Mouse (Mus musculus) limb, embryonic 13.5 days (tissue): ENCODE measurements around the gene Spns3. TPM values are rescaled to one million over a fixed set of nuclear protein-coding genes. Genes with fewer than 3 reads are reported as not detected.

ENCODE experiments used
- ATAC-seq: fragments of 200-750 bp; cut with Nextera tagmentation; 2 replicates; pipeline ENCODE4 v1.8.0; 2017; ENCODE audit warnings: low read depth, moderate number of reproducible peaks, moderate TSS enrichment; ENCODE audit not compliant: low FRiP score
- H3K27ac ChIP-seq: fragments of 300-500 bp; sonication (generic); 2 replicates; pipeline ENCODE4 v1.5.1; 2015; ENCODE audit warnings: inconsistent platforms, mild to moderate bottlenecking, moderate library complexity
- H3K27me3 ChIP-seq: fragments of 300-500 bp; sonication (generic); 2 replicates; pipeline ENCODE4 v1.6.1; 2015; ENCODE audit warnings: mild to moderate bottlenecking, inconsistent platforms
- H3K36me3 ChIP-seq: fragments of 300-500 bp; sonication (generic); 2 replicates; pipeline ENCODE4 v1.6.1; 2015; ENCODE audit warnings: inconsistent platforms, mild to moderate bottlenecking, moderate library complexity
- H3K4me1 ChIP-seq: fragments of 300-500 bp; sonication (generic); 2 replicates; pipeline ENCODE4 v1.6.1; 2015; ENCODE audit warnings: inconsistent platforms
- H3K4me2 ChIP-seq: fragments of 300-500 bp; sonication (generic); replicated peaks from 2 replicates; pipeline ENCODE4 v1.6.1; 2015; ENCODE audit warnings: inconsistent platforms, mild to moderate bottlenecking, moderate library complexity
- H3K4me3 ChIP-seq: fragments of 300-500 bp; sonication (generic); 2 replicates; pipeline ENCODE4 v1.5.1; 2015; ENCODE audit warnings: moderate library complexity, mild to moderate bottlenecking, inconsistent platforms
- H3K9ac ChIP-seq: fragments of 300-500 bp; sonication (generic); 2 replicates; pipeline ENCODE4 v1.6.1; 2015; ENCODE audit warnings: mild to moderate bottlenecking, inconsistent platforms
- H3K9me3 ChIP-seq: fragments of 300-500 bp; sonication (generic); 2 replicates; pipeline ENCODE4 v1.6.1; 2016; ENCODE audit warnings: inconsistent platforms
- WGBS: fragments of 180-500 bp; shearing (Covaris S2); methylation state at CpG from one replicate; pipeline ENCODE4 v1.1.7; 2015; 5-methylcytosine and 5-hydroxymethylcytosine counted together
- polyA plus RNA-seq: library from polyadenylated mRNA; unstranded; fragments of >200 nt; fragmentation: Nextera tagmentation; extraction: Ambion mirVana; gene quantifications from 2 replicates; pipeline ENCODE4 v1.2.1, GENCODE M21; 2015

Gene Spns3
- polyA plus RNA-seq, 1 experiment from 2014 or later = 0.20 TPM

- H3K9me3 ChIP-seq = no peaks in the 10 kb centered on the region
- H3K36me3 ChIP-seq = peaks cover 20% of the 10 kb centered on the region
- H3K4me3 ChIP-seq = no peak overlapping the region
- H3K9ac ChIP-seq = no peak overlapping the region
- H3K27ac ChIP-seq = no peak overlapping the region
- H3K4me1 ChIP-seq = no peaks in the 10 kb centered on the region
- no peak for ATAC-seq
- no peak overlapping the region for H3K4me2 ChIP-seq
- H3K27me3 ChIP-seq = no peaks in the 10 kb centered on the region
- WGBS = 73% methylated on average over 5 of the region's 5 CpGs
These were observed 94.6 kb downstream of the Spns3 start for GRCm38 (mm10) chr11:72455694-72456093.

GRCm38 (mm10) chr11:72453105-72453953, 97.0 kb downstream of the Spns3 start:
- WGBS = 55% methylated on average over 15 of the region's 15 CpGs
- no peak overlapping the region for H3K4me3 ChIP-seq
- peaks cover 44% of the 10 kb centered on the region for H3K36me3 ChIP-seq
- no peaks in the 10 kb centered on the region for H3K4me1 ChIP-seq
- no peak overlapping the region for H3K4me2 ChIP-seq
- no peak overlapping the region for H3K9ac ChIP-seq
- H3K27me3 ChIP-seq = no peaks in the 10 kb centered on the region
- no peaks in the 10 kb centered on the region for H3K9me3 ChIP-seq
- ATAC-seq = no peak
- no peak overlapping the region; the same call in 1 of the 2 replicates for H3K27ac ChIP-seq

GRCm38 (mm10) chr11:72452140-72452665, 98.1 kb downstream of the Spns3 start:
- peaks cover 55% of the 10 kb centered on the region for H3K36me3 ChIP-seq
- ATAC-seq = no peak
- WGBS = 83% methylated on average over 3 of the region's 3 CpGs

GRCm38 (mm10) chr11:72447475-72447874, 102.8 kb downstream of the Spns3 start:
- Histone ChIP-seq H3K27ac (no peak overlapping the region), H3K4me3 (no peak overlapping the region), H3K9me3 (no peaks in the 10 kb centered on the region), H3K9ac (no peak overlapping the region), H3K27me3 (no peaks in the 10 kb centered on the region), H3K4me2 (no peak overlapping the region), H3K4me1 (peaks cover 3% of the 10 kb centered on the region), H3K36me3 (peaks cover 100% of the 10 kb centered on the region)
- ATAC-seq = no peak
- WGBS = 82% methylated on average over 8 of the region's 8 CpGs

More at GRCm38 (mm10) chr11:72452140-72452665, 98.1 kb downstream of the Spns3 start:
- no peaks in the 10 kb centered on the region for H3K27me3 ChIP-seq
- no peak overlapping the region for H3K4me3 ChIP-seq
- no peak overlapping the region for H3K27ac ChIP-seq
- no peak overlapping the region for H3K9ac ChIP-seq
- no peaks in the 10 kb centered on the region for H3K9me3 ChIP-seq
- no peak overlapping the region for H3K4me2 ChIP-seq
- no peaks in the 10 kb centered on the region for H3K4me1 ChIP-seq

GRCm38 (mm10) chr11:72446311-72447105, 103.8 kb downstream of the Spns3 start:
- H3K27ac ChIP-seq = no peak overlapping the region
- H3K4me1 ChIP-seq = peaks cover 10% of the 10 kb centered on the region
- H3K4me3 ChIP-seq = no peak overlapping the region
- no peaks in the 10 kb centered on the region for H3K27me3 ChIP-seq
- H3K36me3 ChIP-seq = peaks cover 94% of the 10 kb centered on the region
- WGBS = 87% methylated on average over 6 of the region's 6 CpGs
- no peaks in the 10 kb centered on the region for H3K9me3 ChIP-seq
- no peak overlapping the region for H3K4me2 ChIP-seq
- no peak for ATAC-seq
- no peak overlapping the region for H3K9ac ChIP-seq

Other genes with a start within 250 kb of the Spns3 start
- 2.4 and 2.5 TPM in 2 replicates for gene Xaf1, start 248.9 kb downstream of the Spns3 start, polyA plus RNA-seq
- not detected in 2 replicates for gene Fbxo39, start 236.1 kb downstream of the Spns3 start, polyA plus RNA-seq
- 3.2 and 3.6 TPM in 2 replicates for gene Tekt1, start 188.1 kb downstream of the Spns3 start, polyA plus RNA-seq
- 38.3 and 41.5 TPM in 2 replicates for gene Smtnl2, start 138.8 kb downstream of the Spns3 start, polyA plus RNA-seq
- 0.74 and 0.92 TPM in 2 replicates for gene Ggt6, start 115.0 kb downstream of the Spns3 start, polyA plus RNA-seq
- gene Mybbp1a, start 109.2 kb downstream of the Spns3 start, polyA plus RNA-seq = 159 and 164 TPM in 2 replicates
- gene Spns2, start 60.6 kb downstream of the Spns3 start, polyA plus RNA-seq = 2.1 and 2.3 TPM in 2 replicates
- 80.2 and 84.5 TPM in 2 replicates for gene Ube2g1, start 56.8 kb upstream of the Spns3 start, polyA plus RNA-seq
- gene Ankfy1, start 139.5 kb upstream of the Spns3 start, polyA plus RNA-seq = 22.2 and 25.4 TPM in 2 replicates
- 6.5 and 6.7 TPM in 2 replicates for gene Cyb5d2, start 245.6 kb upstream of the Spns3 start, polyA plus RNA-seq
- gene Zzef1, start 245.7 kb upstream of the Spns3 start, polyA plus RNA-seq = 9.2 and 10.4 TPM in 2 replicates